Mouse (Mus musculus): ENCODE data around the gene Esd. TPM values are rescaled to one million over a fixed set of nuclear protein-coding genes. Genes with fewer than 3 reads are reported as not detected.

The Esd gene
- polyA plus RNA-seq, 1 experiment from 2014 or later: 299 TPM

- DNase-seq (ENCODE audit: low spot score): no peak
Measured at GRCm38 (mm10) chr14:74792793-74793192, 60.7 kb downstream of the Esd start.

GRCm38 (mm10) chr14:74794931-74795330 lies 62.8 kb downstream of the Esd start:
- no peak for DNase-seq (ENCODE audit: low spot score)

GRCm38 (mm10) chr14:74797386-74798062 lies 65.4 kb downstream of the Esd start:
- no peak for DNase-seq (ENCODE audit: low spot score)

- no peak for DNase-seq (ENCODE audit: low spot score)
Measured at GRCm38 (mm10) chr14:74798063-74798890, 66.2 kb downstream of the Esd start.

Other genes with a start within 250 kb of the Esd start
- gene Htr2a, start 91.5 kb upstream of the Esd start, polyA plus RNA-seq (2015; fragmentation: Nextera tagmentation; extraction: Ambion mirVana): 0.09 TPM in 1 of 2 replicates, not detected in the other
- 25.1 and 25.5 TPM in 2 replicates for gene Lrch1, start 215.6 kb downstream of the Esd start, polyA plus RNA-seq (2015; fragmentation: Nextera tagmentation; extraction: Ambion mirVana)

Data from thymus, postnatal 0 days (tissue).